Mouse (Mus musculus) kidney, postnatal 14 days (tissue): ENCODE data around the gene Cdk5rap1.
"Not testable (repeated sequence)": the region's sequence is repeated elsewhere in the genome, so short reads cannot be mapped to it uniquely, and the experiment has no call there.

Experiments used
- DNase-seq: peaks from one replicate; pipeline ENCODE4 v3.0.0; 2022; ENCODE audit warnings: mixed read lengths

The Cdk5rap1 gene

DNA sequence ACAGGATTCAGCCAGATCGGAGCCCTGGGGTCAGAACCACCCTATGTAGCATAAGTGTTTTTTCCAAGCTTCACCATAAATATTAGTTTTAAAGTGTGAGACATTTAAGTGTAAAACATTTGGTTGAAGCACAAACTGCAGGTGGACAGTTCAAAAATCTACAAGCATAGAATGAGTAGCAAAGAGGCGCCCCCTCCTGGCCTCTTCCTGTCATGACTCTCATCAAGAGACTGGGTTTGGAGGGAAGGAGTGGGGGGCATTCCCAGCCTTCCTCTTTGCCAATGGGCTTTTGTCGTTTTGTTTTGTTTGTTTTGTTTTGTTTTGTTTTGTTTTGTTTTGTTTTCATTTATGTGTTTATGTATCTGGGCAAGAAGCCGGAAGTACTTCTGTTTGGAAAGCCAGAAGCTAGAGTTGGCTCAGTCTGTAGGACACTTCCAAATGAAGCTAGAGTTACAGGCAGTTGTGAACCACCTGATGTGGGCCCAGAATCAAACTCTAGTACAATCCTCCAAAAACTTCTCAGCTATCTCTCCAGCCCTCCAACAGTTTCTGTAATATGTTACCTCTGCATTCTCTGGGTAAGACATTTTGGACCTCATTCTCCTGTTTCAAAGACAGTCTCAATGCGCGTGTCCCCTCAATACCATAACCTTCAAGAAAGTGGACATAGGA lies 1.3 kb upstream of the Cdk5rap1 start:
- DNase-seq, result peak; percentile 64

DNA sequence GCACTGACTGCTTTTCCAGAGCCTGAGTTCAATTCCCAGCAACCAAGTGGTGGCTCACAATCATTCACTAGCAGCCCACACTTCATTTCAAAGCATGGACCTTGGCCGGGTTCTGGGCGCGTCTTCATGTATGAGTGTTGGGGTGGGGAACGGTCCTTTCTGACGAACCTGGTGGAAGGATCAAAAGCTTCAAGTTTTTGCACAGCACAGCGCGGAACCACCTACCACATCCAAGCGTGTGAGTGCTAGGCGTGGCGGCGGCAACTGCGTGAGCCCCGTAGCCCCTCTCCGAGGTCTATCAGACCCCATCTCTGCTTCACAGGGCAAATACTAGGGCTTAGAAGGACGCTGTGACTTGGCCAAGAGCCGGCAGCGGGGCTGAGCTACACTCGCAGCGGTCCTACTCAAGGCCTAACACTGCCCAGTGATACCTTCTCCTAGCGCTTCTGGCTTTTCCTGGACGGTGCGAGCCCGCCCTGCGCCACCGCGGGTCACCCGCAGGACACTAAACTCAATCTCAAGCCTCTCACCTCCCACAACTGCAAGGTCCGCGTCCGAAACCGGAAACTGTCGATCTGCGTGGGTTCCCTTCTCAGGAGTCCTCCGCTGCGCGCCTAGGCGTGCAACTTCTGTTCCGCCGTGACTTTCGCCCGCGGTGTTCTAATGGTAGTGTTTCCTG lies 520 bp downstream of the Cdk5rap1 start:
- peak; percentile 92 for DNase-seq

DNA sequence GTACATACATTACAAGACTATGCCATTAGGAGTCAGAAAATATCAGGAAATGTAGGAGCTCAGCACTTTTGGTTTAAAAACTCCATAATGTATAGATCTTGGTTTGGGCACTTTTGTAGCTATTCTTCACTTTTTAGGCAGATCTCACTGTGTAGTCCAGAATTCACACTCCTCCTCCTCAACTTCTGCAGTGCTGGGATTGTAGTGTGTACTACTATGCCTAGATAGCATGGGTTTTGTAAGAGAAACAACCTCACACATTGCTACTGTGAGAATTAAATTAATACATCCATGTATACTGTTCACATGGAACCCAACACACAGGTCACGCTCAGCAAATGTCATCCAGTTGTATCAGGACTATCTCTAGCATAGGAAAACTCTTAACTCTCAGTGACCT lies 5.3 kb downstream of the Cdk5rap1 start:
- DNase-seq, result no peak

DNA sequence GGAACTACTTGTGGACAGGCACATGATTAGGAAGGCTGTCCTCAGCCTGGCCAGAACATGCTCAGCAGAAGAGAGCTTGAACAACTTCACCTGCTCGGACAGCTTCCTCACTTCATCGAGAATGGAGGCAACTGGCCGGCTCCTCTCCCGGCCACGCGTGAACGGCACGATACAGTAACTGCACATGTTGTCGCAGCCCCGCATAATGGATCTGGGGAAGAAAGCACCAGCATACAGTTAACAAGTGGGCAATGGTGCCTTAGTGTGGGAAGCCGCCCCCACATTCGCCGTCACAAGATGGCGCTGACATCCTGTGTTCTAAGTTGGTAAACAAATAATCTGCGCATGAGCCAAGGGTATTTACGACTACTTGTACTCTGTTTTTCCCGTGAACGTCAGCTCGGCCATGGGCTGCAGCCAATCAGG lies 18.8 kb downstream of the Cdk5rap1 start:
- not testable (repeated sequence) for DNase-seq

DNA sequence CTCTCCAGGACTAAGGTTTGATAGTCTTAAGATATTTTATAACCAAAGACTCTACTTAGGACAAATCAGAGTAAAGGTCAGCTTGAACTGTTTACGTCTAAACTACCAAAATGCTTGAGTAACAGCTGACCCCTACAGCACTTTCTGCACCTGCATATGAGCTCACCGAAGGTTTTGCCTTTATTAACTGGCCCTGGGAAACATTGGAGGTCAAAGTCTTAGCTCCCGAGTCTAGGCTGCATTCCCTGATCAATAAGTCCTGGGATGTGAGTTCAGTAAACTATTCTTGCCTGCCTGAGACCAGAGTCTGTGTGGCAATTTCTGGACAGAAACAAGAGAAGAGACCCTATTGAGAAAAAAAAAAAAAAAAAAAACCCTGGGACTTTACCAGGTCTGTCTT lies 24.7 kb downstream of the Cdk5rap1 start:
- no peak for DNase-seq

DNA sequence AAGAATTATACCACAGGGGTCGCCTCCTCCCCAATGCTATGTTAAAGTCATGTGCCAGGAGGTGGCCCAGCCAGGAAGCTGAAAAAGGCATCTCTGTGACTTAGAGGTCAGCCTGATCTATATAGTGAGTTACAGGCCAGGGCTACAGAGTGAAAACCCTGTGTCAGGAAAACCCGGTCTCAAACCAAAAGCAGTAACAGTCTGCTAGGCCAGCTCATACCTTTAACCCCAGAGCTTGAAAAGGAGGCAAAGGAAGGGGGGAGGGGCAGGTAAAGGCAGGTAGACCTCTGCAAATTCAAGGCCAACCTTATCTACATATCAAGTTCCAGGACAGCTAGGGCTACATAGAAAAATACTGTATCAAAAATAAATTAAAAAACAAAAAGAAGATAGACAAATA lies 33.5 kb downstream of the Cdk5rap1 start:
- DNase-seq, result no peak

DNA sequence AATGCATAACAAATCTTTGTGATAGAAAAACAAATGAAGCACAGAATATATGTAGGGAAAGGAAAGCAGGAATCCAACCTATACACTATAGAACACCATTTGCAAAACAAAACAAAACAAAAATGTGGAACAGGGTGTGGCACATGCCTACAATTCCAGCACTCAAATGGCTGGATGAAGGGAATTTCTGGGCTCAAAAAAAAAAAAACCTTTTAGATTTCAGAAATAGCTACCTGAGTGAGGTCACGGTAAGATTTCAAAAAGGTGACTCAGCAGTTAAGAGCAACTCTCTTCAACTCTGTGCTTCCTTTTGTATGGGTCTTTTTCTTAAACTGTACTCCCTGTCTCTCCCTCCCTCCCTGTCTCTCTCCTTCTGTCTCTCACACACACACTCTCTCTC lies 34.6 kb downstream of the Cdk5rap1 start:
- no peak for DNase-seq

DNA sequence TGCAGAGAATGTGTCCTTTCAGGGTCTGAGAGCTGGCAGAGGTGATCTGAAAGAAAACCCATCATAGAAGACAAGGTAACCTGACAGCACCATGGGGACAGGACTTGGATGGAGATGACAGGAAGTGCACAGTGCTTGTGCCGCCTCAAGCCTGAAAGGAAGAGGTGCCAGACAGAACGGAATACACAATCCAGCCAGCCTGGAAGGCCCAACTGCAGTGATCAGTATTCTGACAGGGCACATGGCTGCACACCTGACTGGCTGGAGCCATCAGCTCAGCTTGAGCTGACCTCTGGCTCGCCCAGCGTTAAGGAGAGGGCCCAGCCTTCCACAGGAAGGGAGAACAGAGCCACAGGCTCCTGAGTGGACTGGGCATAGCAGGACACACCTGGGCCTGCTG lies 37.2 kb downstream of the Cdk5rap1 start:
- DNase-seq, result no peak

DNA sequence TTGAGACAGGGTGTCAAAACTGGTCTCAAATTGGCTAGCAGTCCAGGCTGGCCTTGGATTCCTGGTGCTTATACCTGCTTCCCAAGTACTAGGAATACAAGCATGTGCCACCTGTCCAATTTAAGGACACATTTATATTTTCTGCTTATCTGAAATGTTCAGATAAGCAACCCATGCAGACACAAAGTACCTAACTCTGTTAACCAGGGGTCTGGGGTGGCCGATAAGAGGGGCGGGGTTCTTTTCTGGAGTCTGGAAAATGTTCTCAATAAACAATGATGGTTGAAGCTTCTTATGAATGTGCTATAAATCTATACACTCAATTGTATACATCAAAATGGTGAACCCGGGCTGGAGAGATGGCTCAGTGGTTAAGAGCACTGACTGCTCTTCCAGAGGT lies 46.0 kb downstream of the Cdk5rap1 start:
- DNase-seq, result no peak

DNA sequence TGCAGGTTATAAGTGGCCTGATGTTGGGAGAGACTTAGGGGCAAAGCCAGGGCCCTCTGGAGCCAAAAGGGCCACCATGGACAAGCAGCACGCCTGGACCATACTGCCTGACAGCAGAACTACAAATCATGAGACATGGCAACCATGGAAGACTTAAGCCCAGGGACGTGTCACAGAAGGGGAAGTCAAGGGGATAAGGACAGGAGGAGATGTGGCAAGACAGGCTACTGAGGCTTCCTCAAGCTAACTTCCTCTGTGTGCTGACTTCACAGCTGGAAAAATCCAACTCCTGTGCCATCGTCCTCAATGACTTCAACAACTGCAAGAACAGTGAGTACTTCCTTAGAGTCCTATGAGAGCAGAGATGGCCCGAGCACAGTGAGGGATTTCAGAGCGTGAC lies 59.0 kb downstream of the Cdk5rap1 start:
- not testable (repeated sequence) for DNase-seq

DNA sequence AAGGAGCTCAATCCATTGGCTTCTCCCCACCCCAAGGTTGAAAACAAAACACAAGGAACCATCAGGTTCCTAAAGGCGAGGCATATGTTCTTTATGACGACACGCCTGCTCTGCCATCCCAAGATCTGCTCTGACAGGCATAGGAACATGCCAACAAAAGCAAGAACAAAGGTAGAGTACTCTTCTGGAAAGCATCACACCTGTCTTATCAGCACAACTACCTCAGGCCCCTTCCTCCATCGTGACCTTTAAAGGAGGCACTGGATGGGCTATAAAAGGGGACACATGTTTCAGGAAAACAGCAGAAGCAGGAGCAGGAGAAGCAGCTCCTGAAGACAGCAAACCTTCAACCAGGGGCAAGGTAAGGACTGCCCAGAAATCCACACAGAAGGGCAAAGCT lies 65.9 kb downstream of the Cdk5rap1 start, which contains the start of gene Bpifb9b:
Gene Bpifb9b (plus strand): TSS at position 301 of the 400 bp plus-strand sequence.
- DNase-seq, result not testable (repeated sequence)

DNA sequence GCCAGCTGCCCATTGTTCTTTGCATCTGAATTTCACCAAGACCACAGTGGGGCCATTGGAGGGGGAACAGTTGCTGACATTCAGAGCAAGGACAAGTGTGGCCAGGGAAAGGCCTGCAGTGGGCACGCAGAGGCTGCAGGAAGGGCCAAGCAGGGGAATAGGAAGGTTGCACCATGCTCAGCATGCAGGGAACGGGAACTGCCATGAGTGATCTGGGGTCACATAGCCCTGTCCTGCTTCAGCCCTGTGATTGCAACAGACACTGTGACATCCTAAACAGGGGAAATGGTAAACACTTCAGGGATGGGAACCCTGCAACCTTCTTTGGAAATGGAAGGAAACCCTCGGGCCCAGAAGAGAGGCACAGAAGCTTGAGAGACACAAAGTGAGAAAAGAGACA lies 68.2 kb downstream of the Cdk5rap1 start:
- DNase-seq, result not testable (repeated sequence)

DNA sequence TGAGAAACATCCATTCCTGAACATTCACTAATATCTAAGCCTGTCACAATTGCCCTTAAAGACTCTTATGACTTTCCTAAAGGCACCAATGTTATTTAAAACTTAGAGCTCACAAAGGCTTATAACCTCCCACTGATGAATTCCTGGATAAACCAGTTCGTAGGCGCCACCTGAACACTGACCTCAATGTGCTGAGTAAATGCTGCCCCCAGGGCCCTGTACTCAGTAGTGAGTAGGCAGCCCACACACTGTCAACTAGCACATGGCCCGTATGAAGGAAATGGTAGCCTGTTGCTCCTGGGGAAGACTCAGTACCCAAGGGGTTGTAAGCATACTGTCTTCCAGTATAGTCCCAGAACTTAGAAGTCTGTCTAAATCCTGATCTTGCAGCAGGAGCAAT lies 71.0 kb downstream of the Cdk5rap1 start:
- no peak for DNase-seq

DNA sequence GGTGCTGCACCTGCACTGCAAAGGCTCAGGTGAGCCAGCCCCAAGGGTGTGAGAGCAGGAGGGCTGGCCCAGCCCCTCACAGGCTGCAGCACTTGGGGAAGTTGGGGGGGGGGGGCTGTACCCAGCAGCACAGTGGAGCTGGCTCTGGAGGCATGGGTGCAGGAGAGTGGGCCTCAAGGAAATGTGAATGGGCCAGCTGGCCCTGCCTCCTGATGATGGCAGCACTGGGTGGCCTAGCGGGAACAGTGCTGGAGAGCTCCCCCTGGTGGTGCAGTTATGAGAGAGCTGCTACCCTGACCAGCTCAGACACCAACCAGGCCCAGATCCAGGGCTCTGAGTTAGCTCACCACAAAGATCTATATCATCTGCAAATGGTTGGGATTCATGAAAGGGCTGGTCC lies 72.3 kb downstream of the Cdk5rap1 start:
- DNase-seq, result peak; percentile 70

DNA sequence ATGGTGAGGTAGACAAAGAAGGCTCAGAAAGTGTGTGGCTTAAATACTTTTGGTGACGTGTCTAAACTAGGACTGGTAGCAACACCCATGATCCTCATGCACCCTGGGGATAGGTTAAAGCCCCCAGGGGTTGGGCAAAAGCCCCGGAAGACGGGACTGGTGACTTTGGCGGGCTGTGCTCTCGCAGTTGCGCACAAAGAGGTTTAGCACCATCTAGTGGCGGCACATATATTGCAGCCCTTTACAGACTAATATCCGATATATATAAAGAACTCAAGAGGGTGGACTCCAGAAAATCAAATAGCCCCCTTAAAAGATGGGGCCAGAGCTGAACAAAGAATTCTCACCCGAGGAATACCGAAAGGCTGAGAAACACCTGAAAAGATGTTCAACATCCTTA lies 78.1 kb downstream of the Cdk5rap1 start:
- peak; percentile 48 for DNase-seq

DNA sequence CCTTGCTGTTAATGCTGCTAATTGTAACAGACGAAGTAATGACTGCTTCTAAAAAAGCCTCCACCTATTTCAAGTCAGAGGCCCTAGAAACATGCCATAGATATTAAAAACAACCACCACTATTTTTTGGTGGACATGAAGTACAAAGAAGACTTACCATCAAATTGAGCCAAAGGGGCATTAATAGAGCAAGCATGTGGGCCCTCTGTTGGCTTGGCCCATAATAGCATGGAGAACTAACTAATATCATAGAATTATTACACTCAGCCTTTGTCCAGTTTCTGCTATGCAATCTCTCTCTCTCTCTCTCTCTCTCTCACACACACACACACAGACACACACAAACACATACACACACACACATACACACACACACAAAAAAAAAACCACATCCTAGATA lies 80.0 kb downstream of the Cdk5rap1 start:
- DNase-seq, result no peak

DNA sequence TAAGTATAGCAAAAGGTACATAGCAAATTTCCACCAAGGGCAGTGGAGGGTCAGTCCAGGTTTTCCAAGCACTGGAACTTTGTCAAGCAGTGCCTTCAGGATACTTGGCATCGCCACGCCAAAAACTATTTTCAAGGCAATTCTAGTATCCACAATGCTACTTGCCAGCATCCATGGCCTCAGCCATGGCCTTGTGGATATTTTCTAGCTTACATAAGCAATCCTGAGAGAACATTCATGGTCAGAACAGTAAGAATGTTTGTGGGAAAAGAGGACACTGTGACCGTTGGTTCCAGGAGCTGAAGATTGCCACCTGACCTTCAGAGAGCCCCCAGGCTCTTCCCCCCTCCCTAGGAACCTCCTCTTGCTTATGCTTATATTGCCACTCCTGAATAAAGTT lies 80.9 kb downstream of the Cdk5rap1 start:
- DNase-seq, result not testable (repeated sequence)
